In the genomic region with DNA sequence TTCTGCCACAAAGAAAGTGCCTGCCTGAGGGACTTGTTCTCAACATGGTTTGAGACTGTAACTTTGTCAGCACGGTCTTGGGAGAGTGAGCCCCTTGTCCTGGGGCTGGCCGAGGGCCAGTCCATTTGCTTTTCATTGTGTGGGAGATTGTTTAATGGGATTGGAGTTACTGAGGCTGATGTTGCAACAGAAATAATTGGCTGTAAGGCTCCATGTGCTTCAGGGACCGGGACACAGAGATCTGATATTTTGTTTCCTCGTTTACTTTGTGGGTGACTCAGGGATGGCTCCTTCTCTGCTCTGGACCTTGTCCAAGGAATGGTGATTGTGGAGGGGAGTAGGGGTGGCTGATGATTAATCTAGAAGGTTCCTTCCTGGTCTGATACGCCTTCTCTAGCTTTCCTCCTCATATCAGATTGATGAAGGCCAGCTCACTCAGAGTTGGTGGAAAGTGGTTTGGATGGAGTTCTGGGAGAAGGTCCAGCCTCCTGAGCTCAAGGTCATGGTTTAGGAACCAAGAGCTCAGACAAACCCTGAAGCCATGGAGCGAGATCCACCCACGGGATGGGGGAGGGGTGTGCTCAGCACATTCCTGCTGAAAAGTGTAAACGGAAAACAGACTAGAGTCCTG, we compare ENCODE assay signal across 10 mouse cellular contexts. TPM values are rescaled to one million over a fixed set of nuclear protein-coding genes. Genes with fewer than 3 reads are reported as not detected.
DNase-seq lines count a peak whose midpoint lies in the region; ATAC-seq lines count a peak whose summit lies in the region.
"Had no signal": no experiment of that assay in that cellular context is flagged by ENCODE, and none has a peak within 500 bp of the region (broad histone marks: within the 10 kb centered on the region; RNA-seq: fewer than 3 reads in every experiment).

No protein-coding gene starts in this region.

- H3K4me3 ChIP-seq in kidney, embryonic 16.5 days (ENCODE audit: low read length): no peak overlapping the region
- H3K4me3 ChIP-seq in stomach, embryonic 14.5 days (ENCODE audit: low read depth, low read length): no peak overlapping the region
- no peak overlapping the region for H3K4me3 ChIP-seq in hindbrain, embryonic 14.5 days (replicated peaks; ENCODE audit: low read length)

- peak; percentile 67 for DNase-seq in gastrocnemius, adult 18-20 months (ENCODE audit: low spot score)
- DNase-seq in gastrocnemius, postnatal 10 days: no peak
- peak; percentile 43 for DNase-seq in gastrocnemius, postnatal 14 days
- no peak for DNase-seq in frontal cortex, postnatal 25 days (ENCODE audit: low spot score in 2 of 2)
- no peak for DNase-seq in hindbrain, embryonic 14.5 days (ENCODE audit: low spot score)
- no peak for DNase-seq in embryo, embryonic 10 days (ENCODE audit: low spot score)
- DNase-seq: thymus, postnatal 4 days had no signal

- intact Hi-C loops in gastrocnemius, postnatal 14 days (cut with DNase I; ENCODE audit: low total_unique reads): no loop called here

- H3K27ac ChIP-seq in kidney, embryonic 16.5 days (ENCODE audit: low read length): peak overlapping the region; percentile 58
- H3K27ac ChIP-seq in stomach, embryonic 14.5 days (ENCODE audit: low read length): no peak overlapping the region
- no peak overlapping the region for H3K27ac ChIP-seq in hindbrain, embryonic 14.5 days

- no peaks in the 10 kb centered on the region for H3K27me3 ChIP-seq in kidney, embryonic 16.5 days (ENCODE audit: insufficient read depth, low read length)
- H3K27me3 ChIP-seq in stomach, embryonic 14.5 days (ENCODE audit: control insufficient read depth, insufficient read depth, low read length): no peaks in the 10 kb centered on the region
- no peaks in the 10 kb centered on the region for H3K27me3 ChIP-seq in hindbrain, embryonic 14.5 days (ENCODE audit: control insufficient read depth, insufficient read depth, low read length)

- 0 out of 2 replicates have a peak, but pooled peaks cover 7% of the 10 kb centered on the region for H3K9me3 ChIP-seq in kidney, embryonic 16.5 days (ENCODE audit: low read length)
- H3K9me3 ChIP-seq in stomach, embryonic 14.5 days (ENCODE audit: control insufficient read depth, low read depth, low read length): no peaks in the 10 kb centered on the region
- peaks cover 1% of the 10 kb centered on the region; the same call in 1 of the 2 replicates for H3K9me3 ChIP-seq in hindbrain, embryonic 14.5 days (ENCODE audit: control insufficient read depth, low read length)

- WGBS in kidney, embryonic 16.5 days: 40% methylated on average over 8 of the region's 8 CpGs
- 61% methylated on average over 8 of the region's 8 CpGs for WGBS in stomach, embryonic 14.5 days
- WGBS in hindbrain, embryonic 14.5 days: 76% methylated on average over 8 of the region's 8 CpGs

- peak; percentile 69 for ATAC-seq in kidney, embryonic 16.5 days (ENCODE audit: low FRiP score, low TSS enrichment)
- ATAC-seq in stomach, embryonic 14.5 days (ENCODE audit: insufficient number of reproducible peaks, insufficient read depth, low FRiP score, low read depth): peak; percentile 56; the same call in 1 of the 2 replicates
- no peak for ATAC-seq in hindbrain, embryonic 14.5 days (ENCODE audit: low FRiP score)

- no peaks in the 10 kb centered on the region for H3K36me3 ChIP-seq in kidney, embryonic 16.5 days (ENCODE audit: insufficient read depth, low read length)
- H3K36me3 ChIP-seq in stomach, embryonic 14.5 days (ENCODE audit: control insufficient read depth, insufficient read depth, low read length): no peaks in the 10 kb centered on the region
- H3K36me3 ChIP-seq in hindbrain, embryonic 14.5 days (replicated peaks; ENCODE audit: control insufficient read depth, insufficient read depth): no peaks in the 10 kb centered on the region

- H3K4me1 ChIP-seq in kidney, embryonic 16.5 days (ENCODE audit: insufficient read depth, low read length): peaks cover 24% of the 10 kb centered on the region
- peaks cover 6% of the 10 kb centered on the region; the same call in 1 of the 2 replicates for H3K4me1 ChIP-seq in stomach, embryonic 14.5 days (ENCODE audit: control insufficient read depth, insufficient read depth, low read length)
- no peaks in the 10 kb centered on the region for H3K4me1 ChIP-seq in hindbrain, embryonic 14.5 days (replicated peaks; ENCODE audit: control insufficient read depth, insufficient read depth, low read length)

- H3K4me2 ChIP-seq in kidney, embryonic 16.5 days (replicated peaks; ENCODE audit: low read depth, low read length): no peak overlapping the region
- no peak overlapping the region for H3K4me2 ChIP-seq in stomach, embryonic 14.5 days (replicated peaks; ENCODE audit: low read depth, low read length)
- H3K4me2 ChIP-seq in hindbrain, embryonic 14.5 days (replicated peaks): no peak overlapping the region

- H3K9ac ChIP-seq in kidney, embryonic 16.5 days (replicated peaks; ENCODE audit: low read length): no peak overlapping the region
- no peak overlapping the region for H3K9ac ChIP-seq in stomach, embryonic 14.5 days (replicated peaks; ENCODE audit: low read depth, low read length)
- no peak overlapping the region for H3K9ac ChIP-seq in hindbrain, embryonic 14.5 days

RNA-seq across cellular contexts. Expression of a gene that starts 56.3 kb away (rescaled TPM):
- total RNA-seq in gastrocnemius, adult 18-20 months (2021): 10 to 100 TPM; 21.8 to 25.9 TPM
- 100 to 1,000 TPM; 332 to 359 TPM for total RNA-seq in gastrocnemius, postnatal 10 days (2021)
- total RNA-seq in gastrocnemius, postnatal 14 days (2021): 100 to 1,000 TPM; 212 to 288 TPM
- 26.5 and 29.1 TPM in 2 replicates for polyA plus RNA-seq in kidney, embryonic 16.5 days (2015; fragmentation: Nextera tagmentation; extraction: Ambion mirVana)
- polyA plus RNA-seq in stomach, embryonic 14.5 days (2014; fragmentation: Nextera tagmentation; extraction: Ambion mirVana): 23.1 and 23.8 TPM in 2 replicates
- 4.7 and 5.6 TPM in 2 replicates for polyA plus RNA-seq in hindbrain, embryonic 14.5 days (2014; fragmentation: Nextera tagmentation; extraction: Ambion mirVana)
- total RNA-seq: common myeloid progenitor, adult 5-6 weeks had no signal

RNA-seq across cellular contexts. Expression of a gene that starts 60.0 kb away (rescaled TPM):
- total RNA-seq in gastrocnemius, adult 18-20 months (2021): not detected
- under 1 TPM; 0.72 to 0.73 TPM for total RNA-seq in gastrocnemius, postnatal 10 days (2021)
- under 1 TPM; 0.29 to 0.35 TPM for total RNA-seq in gastrocnemius, postnatal 14 days (2021)
- 10.1 and 10.7 TPM in 2 replicates for polyA plus RNA-seq in kidney, embryonic 16.5 days (2015; fragmentation: Nextera tagmentation; extraction: Ambion mirVana)
- polyA plus RNA-seq in stomach, embryonic 14.5 days (2014; fragmentation: Nextera tagmentation; extraction: Ambion mirVana): 23.1 and 26.6 TPM in 2 replicates
- 1.2 TPM in 2 replicates for polyA plus RNA-seq in hindbrain, embryonic 14.5 days (2014; fragmentation: Nextera tagmentation; extraction: Ambion mirVana)

Comparison
In these comparisons a context has a peak if more than half of its experiments do, and no peak if none do; other contexts are left out.
1. DNase-seq: peak in gastrocnemius, adult 18-20 months (single experiment) and gastrocnemius, postnatal 14 days (single experiment); none in gastrocnemius, postnatal 10 days (single experiment), frontal cortex, postnatal 25 days (0 of 2), hindbrain, embryonic 14.5 days (single experiment) and embryo, embryonic 10 days (single experiment).
2. RNA of a gene that starts 56.3 kb away (total RNA-seq): 332 to 359 TPM in gastrocnemius, postnatal 10 days and 212 to 288 TPM in gastrocnemius, postnatal 14 days; 21.8 to 25.9 TPM in gastrocnemius, adult 18-20 months; every median in the first group is over 4 times any median in the second.